Mouse (Mus musculus) embryonic facial prominence, embryonic 10.5 days (tissue): Measurements from ENCODE around the gene Nlgn1. TPM values are rescaled to one million over a fixed set of nuclear protein-coding genes. Genes with fewer than 3 reads are reported as not detected.

Experiments used
- DNase-seq: peaks from one replicate; pipeline ENCODE4 v3.0.0-alpha.2; 2017; ENCODE audit warnings: low spot score
- H3K27ac ChIP-seq: fragments of 300-500 bp; sonication (generic); replicated peaks from 2 replicates; pipeline ENCODE4 v1.5.1; 2016; ENCODE audit warnings: mild to moderate bottlenecking
- H3K27me3 ChIP-seq: fragments of 300-500 bp; sonication (generic); replicated peaks from 2 replicates; pipeline ENCODE4 v1.6.1; 2016; ENCODE audit warnings: low read depth, mild to moderate bottlenecking; ENCODE audit not compliant: poor library complexity, severe bottlenecking
- H3K36me3 ChIP-seq: fragments of 300-500 bp; sonication (generic); replicated peaks from 2 replicates; pipeline ENCODE4 v1.6.1; 2016; ENCODE audit warnings: mild to moderate bottlenecking, moderate library complexity
- H3K4me1 ChIP-seq: fragments of 300-500 bp; sonication (generic); 2 replicates; pipeline ENCODE4 v1.6.1; 2016
- H3K4me3 ChIP-seq: fragments of 300-500 bp; sonication (generic); 2 replicates; pipeline ENCODE4 v1.5.1; 2016; ENCODE audit warnings: mild to moderate bottlenecking, moderate library complexity
- H3K9me3 ChIP-seq: fragments of 300-500 bp; sonication (generic); 2 replicates; pipeline ENCODE4 v1.6.1; 2016; ENCODE audit warnings: mild to moderate bottlenecking
- WGBS: fragments of 180-500 bp; shearing (Covaris S2); methylation state at CpG from one replicate; pipeline ENCODE4 v1.1.7; 2016; 5-methylcytosine and 5-hydroxymethylcytosine counted together
- polyA plus RNA-seq: library from polyadenylated mRNA; unstranded; fragments of >200 nt; fragmentation: Nextera tagmentation; extraction: Ambion mirVana; gene quantifications from 2 replicates; pipeline ENCODE4 v1.2.1, GENCODE M21; 2016

Gene Nlgn1
- polyA plus RNA-seq, 1 experiment from 2014 or later = 1.2 TPM

DNA sequence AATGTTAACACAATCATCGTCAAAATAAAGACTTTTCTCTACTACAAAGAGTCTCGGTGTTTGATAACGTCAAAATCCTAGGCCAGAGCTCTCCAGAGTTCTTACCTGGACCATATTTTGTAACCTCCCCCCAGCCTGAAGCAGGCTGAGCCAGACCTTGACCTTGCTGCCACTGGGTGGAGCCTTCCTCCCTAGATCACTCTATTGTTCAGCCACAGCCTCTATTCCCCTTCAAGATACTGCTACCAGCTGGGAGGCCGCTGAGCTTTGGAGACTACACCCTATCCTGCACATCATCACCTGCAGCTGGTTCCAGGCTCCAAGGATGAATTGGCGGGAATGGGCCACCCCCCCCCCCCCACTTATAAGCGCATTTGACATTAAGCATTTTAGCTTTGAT, 881.8 kb downstream of the Nlgn1 start:
- no peak for DNase-seq
- H3K27me3 ChIP-seq = no peaks in the 10 kb centered on the region
- H3K36me3 ChIP-seq = no peaks in the 10 kb centered on the region
- H3K27ac ChIP-seq = no peak overlapping the region
- no peaks in the 10 kb centered on the region for H3K4me1 ChIP-seq
- no peak overlapping the region for H3K4me3 ChIP-seq
- 60% methylated on average over 6 of the region's 6 CpGs for WGBS
- H3K9me3 ChIP-seq = no peaks in the 10 kb centered on the region

DNA sequence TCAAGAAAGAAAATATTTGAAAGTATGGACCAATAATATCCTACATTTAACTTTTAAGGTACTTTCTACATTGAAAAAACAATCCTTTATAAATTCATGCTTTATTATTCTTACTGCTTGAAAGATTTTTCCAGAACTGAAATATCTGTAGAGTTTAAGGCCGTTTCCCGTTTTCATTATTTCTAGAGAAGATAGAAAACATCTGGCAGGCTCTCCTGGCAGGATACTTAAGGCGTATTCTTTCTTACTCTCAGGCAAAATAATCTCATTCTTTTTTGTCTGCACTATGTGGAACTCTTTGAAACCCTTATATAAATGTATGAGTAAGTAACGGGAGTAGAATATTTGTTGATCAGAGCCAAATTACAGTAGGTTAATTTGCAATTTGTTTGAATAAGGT, 882.9 kb downstream of the Nlgn1 start:
- H3K4me3 ChIP-seq = no peak overlapping the region
- no peaks in the 10 kb centered on the region for H3K4me1 ChIP-seq
- WGBS = 72% methylated on average over 4 of the region's 4 CpGs
- no peaks in the 10 kb centered on the region for H3K36me3 ChIP-seq
- no peak for DNase-seq
- H3K27me3 ChIP-seq = no peaks in the 10 kb centered on the region
- H3K9me3 ChIP-seq = no peaks in the 10 kb centered on the region
- no peak overlapping the region for H3K27ac ChIP-seq

DNA sequence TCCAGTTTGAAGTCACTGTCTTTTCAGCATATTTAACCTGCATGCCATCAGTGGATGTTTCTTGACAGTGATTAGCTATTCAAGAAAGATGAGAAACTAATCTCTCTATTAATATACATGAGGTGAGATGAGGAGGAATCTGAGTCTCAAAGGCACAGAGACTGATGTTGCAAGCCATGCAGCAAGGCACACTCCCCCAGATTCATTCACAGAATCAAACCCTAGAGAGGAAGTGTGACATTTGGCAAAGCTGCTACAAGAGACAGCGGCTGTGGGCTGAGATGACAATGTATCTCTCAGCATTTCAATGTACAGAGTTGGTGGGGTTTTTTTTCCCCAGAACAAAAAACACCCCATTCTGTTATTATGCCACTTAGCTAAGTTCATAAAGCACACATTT, 885.1 kb downstream of the Nlgn1 start:
- Histone ChIP-seq H3K4me3 (no peak overlapping the region), H3K27me3 (no peaks in the 10 kb centered on the region), H3K4me1 (peaks cover 1% of the 10 kb centered on the region; the same call in 1 of the 2 replicates), H3K9me3 (no peaks in the 10 kb centered on the region), H3K27ac (no peak overlapping the region), H3K36me3 (no peaks in the 10 kb centered on the region)
- WGBS = 85% methylated on average over 1 of the region's 1 CpGs
- no peak for DNase-seq

DNA sequence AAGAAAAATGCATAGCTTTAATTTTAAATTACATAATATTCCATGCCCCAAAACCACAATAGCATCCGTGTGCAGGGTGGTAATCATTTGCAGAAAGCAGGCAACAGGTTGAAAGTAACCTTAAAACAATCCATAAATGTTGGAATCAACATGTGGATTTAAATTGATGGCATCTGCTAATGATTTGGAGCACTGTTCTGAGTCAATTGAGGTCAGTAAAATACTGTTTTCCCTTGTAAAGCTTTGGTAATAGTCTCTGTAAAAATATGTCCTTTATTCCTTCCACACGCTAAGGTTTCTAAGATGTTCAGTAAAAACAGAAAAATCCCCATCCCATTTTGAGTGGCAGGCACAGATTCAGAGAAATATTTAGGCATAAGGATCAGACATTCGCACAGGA, 888.6 kb downstream of the Nlgn1 start:
- H3K9me3 ChIP-seq = no peaks in the 10 kb centered on the region
- 52% methylated on average over 3 of the region's 3 CpGs for WGBS
- DNase-seq = no peak

DNA sequence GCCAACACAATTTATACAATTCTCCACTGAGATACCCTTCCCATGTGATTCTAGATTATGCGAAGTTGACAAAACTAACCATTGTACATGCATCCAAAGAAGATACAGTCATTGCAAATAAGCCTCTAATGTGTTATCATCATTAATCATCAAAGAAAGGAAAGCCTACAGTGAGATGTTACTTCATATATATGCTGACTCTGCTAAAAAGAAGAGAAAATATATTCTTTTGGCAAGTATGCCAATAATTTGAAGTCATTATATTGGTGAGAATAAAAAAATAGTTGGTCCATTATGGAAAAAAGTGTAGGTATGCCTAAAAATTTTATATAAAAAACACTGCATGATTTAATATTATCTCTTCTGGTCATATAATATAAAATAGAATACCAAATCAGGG, 889.6 kb downstream of the Nlgn1 start:
- DNase-seq = no peak
- Histone ChIP-seq H3K4me3 (no peak overlapping the region), H3K27me3 (no peaks in the 10 kb centered on the region), H3K4me1 (peaks cover 3% of the 10 kb centered on the region; the same call in 1 of the 2 replicates), H3K9me3 (no peaks in the 10 kb centered on the region), H3K36me3 (no peaks in the 10 kb centered on the region), H3K27ac (no peak overlapping the region)
- 83% methylated on average over 1 of the region's 1 CpGs for WGBS

More for the DNA sequence above, 888.6 kb downstream of the Nlgn1 start:
- no peak overlapping the region for H3K4me3 ChIP-seq
- peaks cover 3% of the 10 kb centered on the region; the same call in 1 of the 2 replicates for H3K4me1 ChIP-seq
- H3K27me3 ChIP-seq = no peaks in the 10 kb centered on the region
- no peak overlapping the region; the same call in 1 of the 2 replicates for H3K27ac ChIP-seq
- H3K36me3 ChIP-seq = no peaks in the 10 kb centered on the region

DNA sequence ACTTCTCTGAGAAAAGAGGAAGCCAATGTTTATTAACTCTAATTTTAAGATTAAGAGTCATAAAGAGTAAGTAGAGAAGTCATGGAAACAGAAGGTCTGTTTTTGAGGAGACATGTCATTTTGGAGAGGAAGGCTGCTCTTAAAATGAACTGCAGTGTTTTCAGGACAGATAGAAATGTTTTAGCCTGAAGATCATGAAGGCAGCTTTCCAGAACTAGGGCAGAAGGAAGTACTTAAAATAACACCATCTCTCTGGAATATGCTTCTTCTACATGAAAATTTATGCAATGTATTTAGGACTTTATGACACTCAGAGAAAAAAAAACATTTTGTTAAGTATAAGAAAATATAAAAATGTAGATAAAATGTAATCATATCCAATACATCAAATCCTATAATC, 905.3 kb downstream of the Nlgn1 start:
- Histone ChIP-seq H3K4me1 (no peaks in the 10 kb centered on the region), H3K4me3 (no peak overlapping the region), H3K9me3 (no peaks in the 10 kb centered on the region), H3K36me3 (no peaks in the 10 kb centered on the region), H3K27me3 (no peaks in the 10 kb centered on the region), H3K27ac (no peak overlapping the region)
- no peak for DNase-seq

DNA sequence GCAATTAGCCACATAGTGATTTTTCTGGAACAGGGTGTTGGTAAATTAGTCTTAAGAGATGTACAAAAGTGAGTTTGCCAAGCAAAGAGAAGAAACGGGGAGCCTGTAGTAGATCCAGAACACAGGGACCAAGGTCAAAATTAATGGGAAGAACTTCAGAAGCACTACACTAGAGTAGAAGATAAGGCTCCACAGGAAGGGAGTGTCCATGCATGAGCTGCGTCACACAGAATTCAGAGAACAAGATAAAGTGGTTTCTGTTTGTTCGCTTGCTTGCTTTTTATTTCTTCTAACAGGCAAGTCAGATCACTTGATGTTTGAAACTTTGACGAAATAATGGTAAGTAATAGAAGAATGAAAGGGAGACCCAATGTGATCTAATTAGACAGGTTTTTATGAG, 920.3 kb downstream of the Nlgn1 start:
- Histone ChIP-seq H3K9me3 (no peaks in the 10 kb centered on the region), H3K27me3 (no peaks in the 10 kb centered on the region), H3K27ac (no peak overlapping the region), H3K4me1 (no peaks in the 10 kb centered on the region), H3K4me3 (no peak overlapping the region), H3K36me3 (no peaks in the 10 kb centered on the region)
- no peak for DNase-seq
- 91% methylated on average over 4 of the region's 4 CpGs for WGBS
